ENCODE assay signal across 19 mouse cellular contexts in genomic region chr4:134569831-134570230, GRCm38 (mm10).
"Had no signal": no experiment of that assay in that cellular context is flagged by ENCODE, and none has a peak within 500 bp of the region (broad histone marks: within the 10 kb centered on the region; RNA-seq: fewer than 3 reads in every experiment).

No protein-coding gene starts in this region.

- H3K4me2 ChIP-seq: limb, embryonic 13.5 days; liver, embryonic 12.5 days; liver, embryonic 15.5 days; lung, embryonic 15.5 days; midbrain, embryonic 11.5 days; midbrain, embryonic 15.5 days; neural tube, embryonic 12.5 days had no signal

- DNase-seq: kidney, adult 18-20 months; kidney, adult 9 months; layer of hippocampus, adult 9-11 months; layer of hippocampus, postnatal 36 days; lung, adult 18-20 months; lung, postnatal 10 days; lung, postnatal 36 days; thymus, adult 18-20 months; thymus, postnatal 36 days had no signal

- H3K4me3 ChIP-seq: layer of hippocampus, adult 2 months; limb, embryonic 10.5 days; limb, embryonic 13.5 days; liver, embryonic 12.5 days; liver, embryonic 15.5 days; lung, embryonic 15.5 days; megakaryocyte, embryonic 14.5 days; midbrain, embryonic 15.5 days; neural tube, embryonic 12.5 days had no signal

- H3K9ac ChIP-seq: limb, embryonic 13.5 days; liver, embryonic 12.5 days; liver, embryonic 15.5 days; lung, embryonic 15.5 days; midbrain, embryonic 15.5 days; neural tube, embryonic 12.5 days had no signal

- H3K4me1 ChIP-seq: liver, embryonic 12.5 days; liver, embryonic 15.5 days had no signal

- H3K27ac ChIP-seq: layer of hippocampus, adult 2 months; limb, embryonic 10.5 days; limb, embryonic 13.5 days; liver, embryonic 12.5 days; liver, embryonic 15.5 days; lung, embryonic 15.5 days; neural tube, embryonic 12.5 days had no signal

- H3K9me3 ChIP-seq: limb, embryonic 10.5 days; liver, embryonic 15.5 days; lung, embryonic 15.5 days; midbrain, embryonic 15.5 days; neural tube, embryonic 12.5 days had no signal

- H3K27me3 ChIP-seq: liver, embryonic 12.5 days; liver, embryonic 15.5 days; lung, embryonic 15.5 days; midbrain, embryonic 15.5 days had no signal

- ATAC-seq: liver, embryonic 12.5 days; midbrain, embryonic 15.5 days had no signal

- H3K36me3 ChIP-seq: lung, embryonic 15.5 days; midbrain, embryonic 15.5 days had no signal
